Mouse (Mus musculus): ENCODE measurements around the gene Rlf. TPM values are rescaled to one million over a fixed set of nuclear protein-coding genes. Genes with fewer than 3 reads are reported as not detected.

Gene Rlf
- polyA plus RNA-seq, 1 experiment from 2014 or later: 28.0 TPM

DNA sequence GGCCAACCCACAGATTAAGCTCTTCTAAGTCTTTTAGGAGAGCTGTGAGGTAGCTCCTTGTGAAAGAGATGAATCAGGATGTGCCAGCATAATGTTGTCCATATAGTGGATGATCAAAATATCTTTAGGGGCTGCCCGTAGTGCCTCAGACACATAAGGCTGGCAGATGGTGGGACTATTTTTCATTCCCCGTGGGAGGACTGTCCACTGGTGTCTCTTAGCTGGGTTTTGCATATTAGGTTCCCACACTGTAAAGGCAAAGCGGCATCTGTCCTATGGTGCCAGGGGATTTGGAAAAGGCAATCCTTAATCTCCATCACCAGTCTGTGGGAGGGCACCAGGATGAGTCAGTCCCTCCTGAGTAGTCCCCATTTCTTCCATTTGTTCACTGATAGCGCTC lies 111.6 kb downstream of the Rlf start:
- H3K4me1 ChIP-seq: no peaks in the 10 kb centered on the region
- DNase-seq (ENCODE audit: low spot score): no peak
- no peaks in the 10 kb centered on the region for H3K9me3 ChIP-seq
- WGBS: 87% methylated on average over 4 of the region's 4 CpGs
- H3K27me3 ChIP-seq (replicated peaks; ENCODE audit: low read depth, poor library complexity, severe bottlenecking): no peaks in the 10 kb centered on the region
- no peak overlapping the region for H3K27ac ChIP-seq (replicated peaks)
- no peak overlapping the region for H3K4me3 ChIP-seq
- no peaks in the 10 kb centered on the region for H3K36me3 ChIP-seq (replicated peaks)

- H3K36me3 ChIP-seq (replicated peaks): peaks cover 27% of the 10 kb centered on the region
- H3K4me3 ChIP-seq: peak within 1 kb of the TSS; percentile 86
- H3K27me3 ChIP-seq (replicated peaks; ENCODE audit: low read depth, poor library complexity, severe bottlenecking): no peaks in the 10 kb centered on the region
- peak; percentile 89 for DNase-seq (ENCODE audit: low spot score)
- H3K27ac ChIP-seq (replicated peaks): peak within 1 kb of the TSS; percentile 81
- H3K9me3 ChIP-seq: no peaks in the 10 kb centered on the region
- peaks cover 12% of the 10 kb centered on the region for H3K4me1 ChIP-seq
- 0% methylated on average over 39 of the region's 39 CpGs for WGBS
Observed at GRCm38 (mm10) chr4:121097650-121098378, 117.1 kb downstream of the Rlf start, which contains the start of gene Zmpste24. TSS of gene Zmpste24 (minus strand) at chr4:121098241.

Other genes starting within 250 kb of the Rlf start
- gene Smap2, start 197.8 kb downstream of the Rlf start, polyA plus RNA-seq (2016; fragmentation: Nextera tagmentation; extraction: Ambion mirVana): 14.0 and 14.3 TPM in 2 replicates
- gene Col9a2, start 175.7 kb downstream of the Rlf start, polyA plus RNA-seq (2016; fragmentation: Nextera tagmentation; extraction: Ambion mirVana): 5.1 and 6.0 TPM in 2 replicates
- 26.8 and 31.0 TPM in 2 replicates for gene Zmpste24, start 116.8 kb downstream of the Rlf start, polyA plus RNA-seq (2016; fragmentation: Nextera tagmentation; extraction: Ambion mirVana)
- not detected in 2 replicates for gene Tmco2, start 105.9 kb downstream of the Rlf start, polyA plus RNA-seq (2016; fragmentation: Nextera tagmentation; extraction: Ambion mirVana)
- not detected in 2 replicates for gene Gm12888, start 109.8 kb upstream of the Rlf start, polyA plus RNA-seq (2016; fragmentation: Nextera tagmentation; extraction: Ambion mirVana)
- gene Gm12886, start 208.0 kb upstream of the Rlf start, polyA plus RNA-seq (2016; fragmentation: Nextera tagmentation; extraction: Ambion mirVana): not detected in 2 replicates